7 mouse cellular contexts compared by ENCODE assay signal in the genomic region with DNA sequence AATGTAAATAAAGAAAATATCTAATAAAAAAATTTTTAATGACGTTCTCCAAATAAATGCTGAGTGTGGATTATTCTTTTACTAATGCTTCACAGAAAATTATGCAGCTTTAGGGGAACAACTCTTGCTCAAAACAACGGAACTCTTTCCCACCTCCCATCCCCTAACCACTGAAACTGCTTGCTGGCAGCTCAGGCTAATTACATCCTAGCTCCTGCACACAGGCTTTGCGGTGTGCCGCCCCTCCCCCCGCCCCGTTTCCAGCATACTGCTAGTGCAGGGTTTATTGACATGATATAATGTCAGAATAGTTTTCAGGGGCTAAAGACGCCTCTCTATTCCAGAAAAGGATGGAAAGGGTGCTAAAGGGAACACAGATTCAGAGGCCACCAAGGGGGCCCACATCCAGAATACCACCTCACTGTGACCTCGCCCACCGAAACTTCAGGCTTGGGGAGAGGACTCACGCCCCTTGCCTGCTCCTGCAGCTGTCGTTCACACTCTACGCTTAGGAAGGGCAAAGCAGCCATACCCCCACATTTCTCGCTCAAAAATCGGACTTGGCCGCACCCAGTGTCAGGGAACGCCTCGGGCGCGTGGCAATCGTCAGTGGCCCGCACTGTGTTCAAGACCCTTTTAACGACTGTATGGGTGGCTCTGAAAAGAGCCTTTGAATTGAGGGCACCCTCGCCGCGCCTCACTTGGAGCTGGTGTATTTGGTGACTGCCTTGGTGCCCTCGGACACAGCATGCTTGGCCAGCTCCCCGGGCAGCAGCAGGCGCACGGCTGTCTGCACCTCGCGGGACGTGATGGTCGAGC. TPM values are rescaled to one million over a fixed set of nuclear protein-coding genes. Genes with fewer than 3 reads are reported as not detected.
DNase-seq lines count a peak whose midpoint lies in the region; ATAC-seq and TF ChIP-seq lines count a peak whose summit lies in the region.

No protein-coding gene starts in this region.

- peak overlapping the region; percentile 65 for H3K4me3 ChIP-seq in lung, adult 2 months (replicated peaks; ENCODE audit: extremely low read depth, low read depth, low read length)
- peak overlapping the region; percentile 63 for H3K4me3 ChIP-seq in bone marrow macrophage, adult 2 months (ENCODE audit: insufficient read depth, low read length)
- peak overlapping the region; percentile 89 for H3K4me3 ChIP-seq in forebrain, embryonic 14.5 days (ENCODE audit: low read depth, low read length)
- peak overlapping the region; percentile 74 for H3K4me3 ChIP-seq in limb, embryonic 15.5 days
- H3K4me3 ChIP-seq in neural tube, embryonic 14.5 days (ENCODE audit: low read depth, low read length) = peak overlapping the region; percentile 83

- TF ChIP-seq CTCF in lung, adult 2 months (IDR thresholded peaks at IDR 0.05; ENCODE audit: insufficient read depth, low read length) = no peak
- TF ChIP-seq CTCF in bone marrow macrophage, adult 2 months (IDR thresholded peaks at IDR 0.05; ENCODE audit: low read depth, low read length) = no peak

- H3K9ac ChIP-seq in forebrain, embryonic 14.5 days (ENCODE audit: low read length) = peak overlapping the region; percentile 96
- peak overlapping the region; percentile 40 for H3K9ac ChIP-seq in limb, embryonic 15.5 days
- H3K9ac ChIP-seq in neural tube, embryonic 14.5 days (replicated peaks; ENCODE audit: low read depth, low read length) = peak overlapping the region; percentile 96

- ATAC-seq in forebrain, embryonic 14.5 days = peak; percentile 9
- ATAC-seq in limb, embryonic 15.5 days (ENCODE audit: insufficient number of reproducible peaks, low FRiP score, low TSS enrichment, low read depth) = no peak
- no peak; the same call in 1 of the 2 replicates for ATAC-seq in neural tube, embryonic 14.5 days (ENCODE audit: low read depth)
- no peak; the same call in 1 of the 2 replicates for ATAC-seq in megakaryocyte-erythroid progenitor cell, adult 5-6 weeks (replicated peaks; ENCODE audit: low FRiP score, low TSS enrichment, poor library complexity, severe bottlenecking)

- 0 out of 2 replicates have a peak, but pooled peaks have one; percentile 14 for TF ChIP-seq POLR2A in lung, adult 2 months (IDR thresholded peaks at IDR 0.05; ENCODE audit: borderline replicate concordance, extremely low read depth, low read depth, low read length)
- TF ChIP-seq POLR2A in bone marrow macrophage, adult 2 months (IDR thresholded peaks at IDR 0.05; ENCODE audit: borderline replicate concordance, low read depth, low read length) = no peak

- H3K4me1 ChIP-seq in lung, adult 2 months (ENCODE audit: control insufficient read depth, insufficient read depth, low read length) = peaks cover 4% of the 10 kb centered on the region
- peaks cover 26% of the 10 kb centered on the region for H3K4me1 ChIP-seq in bone marrow macrophage, adult 2 months (ENCODE audit: control insufficient read depth, insufficient read depth, low read length)
- peaks cover 38% of the 10 kb centered on the region for H3K4me1 ChIP-seq in forebrain, embryonic 14.5 days (ENCODE audit: control insufficient read depth, insufficient read depth, low read length)
- peaks cover 32% of the 10 kb centered on the region for H3K4me1 ChIP-seq in limb, embryonic 15.5 days
- peaks cover 34% of the 10 kb centered on the region for H3K4me1 ChIP-seq in neural tube, embryonic 14.5 days (ENCODE audit: control insufficient read depth, insufficient read depth, low read length)

- H3K27me3 ChIP-seq in forebrain, embryonic 14.5 days (replicated peaks; ENCODE audit: control insufficient read depth, insufficient read depth, low read length) = no peaks in the 10 kb centered on the region
- 0 out of 2 replicates have a peak, but pooled peaks cover 7% of the 10 kb centered on the region for H3K27me3 ChIP-seq in limb, embryonic 15.5 days
- no peaks in the 10 kb centered on the region for H3K27me3 ChIP-seq in neural tube, embryonic 14.5 days (ENCODE audit: control insufficient read depth, insufficient read depth, low read length)

- no peaks in the 10 kb centered on the region for H3K9me3 ChIP-seq in forebrain, embryonic 14.5 days (replicated peaks; ENCODE audit: control insufficient read depth, low read length)
- no peaks in the 10 kb centered on the region for H3K9me3 ChIP-seq in limb, embryonic 15.5 days
- no peaks in the 10 kb centered on the region for H3K9me3 ChIP-seq in neural tube, embryonic 14.5 days (ENCODE audit: control insufficient read depth, low read length)

- H3K4me2 ChIP-seq in forebrain, embryonic 14.5 days (ENCODE audit: low read length) = peak overlapping the region; percentile 61
- H3K4me2 ChIP-seq in limb, embryonic 15.5 days = peak overlapping the region; percentile 91
- peak overlapping the region; percentile 84 for H3K4me2 ChIP-seq in neural tube, embryonic 14.5 days (ENCODE audit: low read depth, low read length)

- DNase-seq in lung, adult 2 months = no peak
- DNase-seq in lung, adult 18-20 months = no peak
- DNase-seq in forebrain, embryonic 14.5 days (ENCODE audit: low spot score) = peak; percentile 84

- H3K36me3 ChIP-seq in forebrain, embryonic 14.5 days (ENCODE audit: control insufficient read depth, insufficient read depth, low read length) = peaks cover 14% of the 10 kb centered on the region
- H3K36me3 ChIP-seq in limb, embryonic 15.5 days = peaks cover 10% of the 10 kb centered on the region
- no peaks in the 10 kb centered on the region for H3K36me3 ChIP-seq in neural tube, embryonic 14.5 days (ENCODE audit: control insufficient read depth, insufficient read depth, low read length)

- WGBS in lung, adult 2 months = 2% methylated on average over 33 of the region's 33 CpGs
- under 1% methylated on average over 33 of the region's 33 CpGs for WGBS in forebrain, embryonic 14.5 days
- 1% methylated on average over 33 of the region's 33 CpGs for WGBS in limb, embryonic 15.5 days
- WGBS in neural tube, embryonic 14.5 days = under 1% methylated on average over 33 of the region's 33 CpGs

- H3K27ac ChIP-seq in bone marrow macrophage, adult 2 months (ENCODE audit: insufficient read depth, low read depth, low read length) = peak overlapping the region; percentile 41; the same call in 1 of the 2 replicates
- H3K27ac ChIP-seq in forebrain, embryonic 14.5 days (ENCODE audit: low read depth, low read length) = peak overlapping the region; percentile 99
- peak overlapping the region; percentile 98 for H3K27ac ChIP-seq in limb, embryonic 15.5 days
- peak overlapping the region; percentile 100 for H3K27ac ChIP-seq in neural tube, embryonic 14.5 days (ENCODE audit: low read depth, low read length)

RNA-seq across cellular contexts. Expression of a gene that starts 0.9 kb away (rescaled TPM):
- 19.7 and 25.5 TPM in 2 replicates for polyA plus RNA-seq in lung, adult 2 months (2012; rRNA removed)
- polyA plus RNA-seq in bone marrow macrophage, adult 2 months (2012; ENCODE audit: insufficient read depth, insufficient read length, missing spikeins) = 32.0 and 37.9 TPM in 2 replicates
- polyA plus RNA-seq in forebrain, embryonic 14.5 days (2014; fragmentation: Nextera tagmentation; extraction: Ambion mirVana) = 149 and 151 TPM in 2 replicates
- polyA plus RNA-seq in limb, embryonic 15.5 days (2015; fragmentation: Nextera tagmentation; extraction: Ambion mirVana) = 24.8 and 26.9 TPM in 2 replicates
- polyA plus RNA-seq in neural tube, embryonic 14.5 days (2014; fragmentation: Nextera tagmentation; extraction: Ambion mirVana) = 80.7 and 98.2 TPM in 2 replicates
- 29.7 and 39.9 TPM in 2 replicates for total RNA-seq in megakaryocyte-erythroid progenitor cell, adult 5-6 weeks (2014; fragmentation: Nextera tagmentation)
- 238 and 296 TPM in 2 replicates for total RNA-seq in megakaryocyte-erythroid progenitor cell, adult 5-6 weeks (2017)

RNA-seq across cellular contexts. Expression of a gene that starts 0.9 kb away (rescaled TPM):
- polyA plus RNA-seq in lung, adult 2 months (2012; rRNA removed) = 0.97 and 1.1 TPM in 2 replicates
- polyA plus RNA-seq in bone marrow macrophage, adult 2 months (2012; ENCODE audit: insufficient read depth, insufficient read length, missing spikeins) = 0.28 TPM in 1 of 2 replicates, not detected in the other
- 1.3 and 1.9 TPM in 2 replicates for polyA plus RNA-seq in forebrain, embryonic 14.5 days (2014; fragmentation: Nextera tagmentation; extraction: Ambion mirVana)
- polyA plus RNA-seq in limb, embryonic 15.5 days (2015; fragmentation: Nextera tagmentation; extraction: Ambion mirVana) = 0.60 and 0.62 TPM in 2 replicates
- polyA plus RNA-seq in neural tube, embryonic 14.5 days (2014; fragmentation: Nextera tagmentation; extraction: Ambion mirVana) = 0.80 and 1.5 TPM in 2 replicates
- not detected in 2 replicates for total RNA-seq in megakaryocyte-erythroid progenitor cell, adult 5-6 weeks (2014; fragmentation: Nextera tagmentation)
- total RNA-seq in megakaryocyte-erythroid progenitor cell, adult 5-6 weeks (2017) = not detected in 2 replicates

RNA-seq across cellular contexts. Expression of a gene that starts 4.8 kb away (rescaled TPM):
- polyA plus RNA-seq in lung, adult 2 months (2012; rRNA removed) = 0.62 and 2.4 TPM in 2 replicates
- polyA plus RNA-seq in bone marrow macrophage, adult 2 months (2012; ENCODE audit: insufficient read depth, insufficient read length, missing spikeins) = 1.4 TPM in 1 of 2 replicates, not detected in the other
- polyA plus RNA-seq in forebrain, embryonic 14.5 days (2014; fragmentation: Nextera tagmentation; extraction: Ambion mirVana) = 279 and 359 TPM in 2 replicates
- polyA plus RNA-seq in limb, embryonic 15.5 days (2015; fragmentation: Nextera tagmentation; extraction: Ambion mirVana) = 12.6 and 31.7 TPM in 2 replicates
- polyA plus RNA-seq in neural tube, embryonic 14.5 days (2014; fragmentation: Nextera tagmentation; extraction: Ambion mirVana) = 115 and 117 TPM in 2 replicates
- 21.1 and 27.6 TPM in 2 replicates for total RNA-seq in megakaryocyte-erythroid progenitor cell, adult 5-6 weeks (2014; fragmentation: Nextera tagmentation)
- 6.3 and 6.5 TPM in 2 replicates for total RNA-seq in megakaryocyte-erythroid progenitor cell, adult 5-6 weeks (2017)

RNA-seq across cellular contexts. Expression of a gene that starts 14.8 kb away (rescaled TPM):
- polyA plus RNA-seq in lung, adult 2 months (2012; rRNA removed) = 190 and 269 TPM in 2 replicates
- 99.5 and 112 TPM in 2 replicates for polyA plus RNA-seq in bone marrow macrophage, adult 2 months (2012; ENCODE audit: insufficient read depth, insufficient read length, missing spikeins)
- 457 and 463 TPM in 2 replicates for polyA plus RNA-seq in forebrain, embryonic 14.5 days (2014; fragmentation: Nextera tagmentation; extraction: Ambion mirVana)
- 202 and 230 TPM in 2 replicates for polyA plus RNA-seq in limb, embryonic 15.5 days (2015; fragmentation: Nextera tagmentation; extraction: Ambion mirVana)
- 661 and 689 TPM in 2 replicates for polyA plus RNA-seq in neural tube, embryonic 14.5 days (2014; fragmentation: Nextera tagmentation; extraction: Ambion mirVana)
- total RNA-seq in megakaryocyte-erythroid progenitor cell, adult 5-6 weeks (2014; fragmentation: Nextera tagmentation) = 115 and 146 TPM in 2 replicates
- 101 and 108 TPM in 2 replicates for total RNA-seq in megakaryocyte-erythroid progenitor cell, adult 5-6 weeks (2017)

RNA-seq across cellular contexts. Expression of a gene that starts 24.3 kb away (rescaled TPM):
- polyA plus RNA-seq in lung, adult 2 months (2012; rRNA removed) = 31.4 and 38.3 TPM in 2 replicates
- polyA plus RNA-seq in bone marrow macrophage, adult 2 months (2012; ENCODE audit: insufficient read depth, insufficient read length, missing spikeins) = 21.2 and 22.6 TPM in 2 replicates
- polyA plus RNA-seq in forebrain, embryonic 14.5 days (2014; fragmentation: Nextera tagmentation; extraction: Ambion mirVana) = 20.7 and 24.0 TPM in 2 replicates
- polyA plus RNA-seq in limb, embryonic 15.5 days (2015; fragmentation: Nextera tagmentation; extraction: Ambion mirVana) = 20.4 and 23.9 TPM in 2 replicates
- 20.4 TPM in 2 replicates for polyA plus RNA-seq in neural tube, embryonic 14.5 days (2014; fragmentation: Nextera tagmentation; extraction: Ambion mirVana)
- 22.7 and 28.2 TPM in 2 replicates for total RNA-seq in megakaryocyte-erythroid progenitor cell, adult 5-6 weeks (2014; fragmentation: Nextera tagmentation)
- 13.9 and 19.2 TPM in 2 replicates for total RNA-seq in megakaryocyte-erythroid progenitor cell, adult 5-6 weeks (2017)

Comparison
In these comparisons a context has a peak if more than half of its experiments do, and no peak if none do; other contexts are left out.
1. H3K27ac ChIP-seq: peak in every context shown above with its lines; median percentile 100 in neural tube, embryonic 14.5 days; 99 in forebrain, embryonic 14.5 days; 98 in limb, embryonic 15.5 days; 41 in bone marrow macrophage, adult 2 months.
2. H3K9ac ChIP-seq: peak in every context shown above with its lines; median percentile 96 in forebrain, embryonic 14.5 days; 96 in neural tube, embryonic 14.5 days; 40 in limb, embryonic 15.5 days.